Mouse (Mus musculus): ENCODE results near the gene Sult1e1. TPM values are rescaled to one million over a fixed set of nuclear protein-coding genes. Genes with fewer than 3 reads are reported as not detected.

The Sult1e1 gene
- total RNA-seq (2015; ENCODE audit: low replicate concordance) (not detected in 2 replicates), total RNA-seq (2017; ENCODE audit: low replicate concordance) (not detected in 2 replicates)

GRCm38 (mm10) chr5:87591494-87591893 lies at the start of gene Sult1e1:
Gene Sult1e1 (minus strand): TSS chr5:87591594.
- ATAC-seq (replicated peaks; ENCODE audit: low FRiP score, poor library complexity, severe bottlenecking) = no peak

- ATAC-seq (replicated peaks; ENCODE audit: low FRiP score, poor library complexity, severe bottlenecking) = no peak
These were observed 31.3 kb upstream of the Sult1e1 start for GRCm38 (mm10) chr5:87622681-87623080.

GRCm38 (mm10) chr5:87615128-87615390 lies 23.7 kb upstream of the Sult1e1 start:
- no peak for ATAC-seq (replicated peaks; ENCODE audit: low FRiP score, poor library complexity, severe bottlenecking)

GRCm38 (mm10) chr5:87614364-87615127 lies 23.2 kb upstream of the Sult1e1 start:
- no peak for ATAC-seq (replicated peaks; ENCODE audit: low FRiP score, poor library complexity, severe bottlenecking)

- no peak for ATAC-seq (replicated peaks; ENCODE audit: low FRiP score, poor library complexity, severe bottlenecking)
These were observed 9.6 kb upstream of the Sult1e1 start for GRCm38 (mm10) chr5:87601018-87601417.

GRCm38 (mm10) chr5:87597891-87598290 lies 6.5 kb upstream of the Sult1e1 start:
- no peak for ATAC-seq (replicated peaks; ENCODE audit: low FRiP score, poor library complexity, severe bottlenecking)

- ATAC-seq (replicated peaks; ENCODE audit: low FRiP score, poor library complexity, severe bottlenecking) = no peak
These were observed 1.5 kb downstream of the Sult1e1 start for GRCm38 (mm10) chr5:87589916-87590315.

GRCm38 (mm10) chr5:87580389-87580788 lies 11.0 kb downstream of the Sult1e1 start:
- ATAC-seq (replicated peaks; ENCODE audit: low FRiP score, poor library complexity, severe bottlenecking) = no peak

GRCm38 (mm10) chr5:87574174-87574573 lies 17.2 kb downstream of the Sult1e1 start:
- ATAC-seq (replicated peaks; ENCODE audit: low FRiP score, poor library complexity, severe bottlenecking) = no peak

- ATAC-seq (replicated peaks; ENCODE audit: low FRiP score, poor library complexity, severe bottlenecking) = no peak
These were observed 17.9 kb downstream of the Sult1e1 start for GRCm38 (mm10) chr5:87573490-87573889.

- ATAC-seq (replicated peaks; ENCODE audit: low FRiP score, poor library complexity, severe bottlenecking) = no peak
These were observed 18.6 kb downstream of the Sult1e1 start for GRCm38 (mm10) chr5:87572781-87573180.

- no peak for ATAC-seq (replicated peaks; ENCODE audit: low FRiP score, poor library complexity, severe bottlenecking)
These were observed 22.5 kb downstream of the Sult1e1 start, which contains the start of gene Sult1d1 for GRCm38 (mm10) chr5:87568845-87569244. Gene Sult1d1 (minus strand): TSS chr5:87569027.

- ATAC-seq (replicated peaks; ENCODE audit: low FRiP score, poor library complexity, severe bottlenecking) = no peak
These were observed 24.1 kb downstream of the Sult1e1 start for GRCm38 (mm10) chr5:87567306-87567705.

- no peak for ATAC-seq (replicated peaks; ENCODE audit: low FRiP score, poor library complexity, severe bottlenecking)
These were observed 28.4 kb downstream of the Sult1e1 start for GRCm38 (mm10) chr5:87562966-87563365.

- no peak for ATAC-seq (replicated peaks; ENCODE audit: low FRiP score, poor library complexity, severe bottlenecking)
These were observed 28.9 kb downstream of the Sult1e1 start for GRCm38 (mm10) chr5:87562526-87562925.

- no peak for ATAC-seq (replicated peaks; ENCODE audit: low FRiP score, poor library complexity, severe bottlenecking)
These were observed 31.2 kb downstream of the Sult1e1 start for GRCm38 (mm10) chr5:87560145-87560544.

- no peak for ATAC-seq (replicated peaks; ENCODE audit: low FRiP score, poor library complexity, severe bottlenecking)
These were observed 40.5 kb downstream of the Sult1e1 start for GRCm38 (mm10) chr5:87550935-87551334.

GRCm38 (mm10) chr5:87538111-87538510 lies 53.3 kb downstream of the Sult1e1 start, which contains the start of gene Sult1b1:
Gene Sult1b1 (minus strand): TSS chr5:87538195.
- no peak for ATAC-seq (replicated peaks; ENCODE audit: low FRiP score, poor library complexity, severe bottlenecking)

GRCm38 (mm10) chr5:87535994-87536644 lies 55.3 kb downstream of the Sult1e1 start:
- no peak for ATAC-seq (replicated peaks; ENCODE audit: low FRiP score, poor library complexity, severe bottlenecking)

- no peak for ATAC-seq (replicated peaks; ENCODE audit: low FRiP score, poor library complexity, severe bottlenecking)
These were observed 59.1 kb downstream of the Sult1e1 start for GRCm38 (mm10) chr5:87532288-87532687.
